Mouse (Mus musculus) Muller cell, postnatal 12 days (primary cell): ENCODE measurements at regions not wholly inside any gene's neighbourhood (a gene's known extent, or its start where the extent isn't known, plus 50 kb on each side); places are given as distances from the start of the nearest gene placed in this dataset.
"Not testable (repeated sequence)": the region's sequence is repeated elsewhere in the genome, so short reads cannot be mapped to it uniquely, and the experiment has no call there.

Experiments used
- DNase-seq: peaks from one replicate; pipeline ENCODE4 v3.0.0-alpha.2; 2015; ENCODE audit errors: inconsistent ontology term

GRCm38 (mm10) chr7:138758386-138758785 lies 87.5 kb upstream of the Ppp2r2d start:
- peak; percentile 4 for DNase-seq

GRCm38 (mm10) chr7:138748442-138748841 lies 97.4 kb upstream of the Ppp2r2d start:
- DNase-seq: no peak

- DNase-seq: no peak
Measured at GRCm38 (mm10) chr7:138746616-138747015, 99.3 kb upstream of the Ppp2r2d start.

GRCm38 (mm10) chr7:138742516-138742845 lies 103.4 kb upstream of the Ppp2r2d start:
- no peak for DNase-seq

- no peak for DNase-seq
Measured at GRCm38 (mm10) chr7:138741816-138742515, 103.9 kb upstream of the Ppp2r2d start.

GRCm38 (mm10) chr7:138734254-138734653 lies 111.6 kb upstream of the Ppp2r2d start:
- DNase-seq: no peak

GRCm38 (mm10) chr7:138724829-138725228 lies 121.0 kb upstream of the Ppp2r2d start:
- DNase-seq: no peak

- DNase-seq: no peak
Measured at GRCm38 (mm10) chr7:138719608-138720007, 126.3 kb upstream of the Ppp2r2d start.

GRCm38 (mm10) chr7:138719115-138719514 lies 126.8 kb upstream of the Ppp2r2d start:
- no peak for DNase-seq

- DNase-seq: no peak
Measured at GRCm38 (mm10) chr7:138714731-138715130, 131.1 kb upstream of the Ppp2r2d start.

GRCm38 (mm10) chr7:138708373-138708772 lies 137.5 kb upstream of the Ppp2r2d start:
- DNase-seq: no peak

GRCm38 (mm10) chr7:138699599-138699998 lies 146.3 kb upstream of the Ppp2r2d start:
- not testable (repeated sequence) for DNase-seq

GRCm38 (mm10) chr7:138682161-138682560 lies 163.7 kb upstream of the Ppp2r2d start:
- DNase-seq: no peak

GRCm38 (mm10) chr7:138680530-138680929 lies 165.3 kb upstream of the Ppp2r2d start:
- no peak for DNase-seq

- no peak for DNase-seq
Measured at GRCm38 (mm10) chr7:138679575-138679974, 166.3 kb upstream of the Ppp2r2d start.

- DNase-seq: no peak
Measured at GRCm38 (mm10) chr7:138672959-138673358, 172.9 kb upstream of the Ppp2r2d start.

- peak; percentile 24 for DNase-seq
Measured at GRCm38 (mm10) chr7:138668337-138668736, 177.5 kb upstream of the Ppp2r2d start.

GRCm38 (mm10) chr7:138660124-138660523 lies 185.8 kb upstream of the Ppp2r2d start:
- no peak for DNase-seq

GRCm38 (mm10) chr7:138657521-138657920 lies 188.4 kb upstream of the Ppp2r2d start:
- DNase-seq: no peak

- DNase-seq: no peak
Measured at GRCm38 (mm10) chr7:138657076-138657475, 188.8 kb upstream of the Ppp2r2d start.

GRCm38 (mm10) chr7:138655940-138656339 lies 189.9 kb upstream of the Ppp2r2d start:
- no peak for DNase-seq

GRCm38 (mm10) chr7:138650946-138651345 lies 194.9 kb upstream of the Ppp2r2d start:
- no peak for DNase-seq

GRCm38 (mm10) chr7:138647636-138648035 lies 198.2 kb upstream of the Ppp2r2d start:
- DNase-seq: no peak
